8 mouse cellular contexts compared by ENCODE assay signal in genomic region chr5:112643533-112644272, GRCm38 (mm10).
DNase-seq lines count a peak whose midpoint lies in the region; ATAC-seq and TF ChIP-seq lines count a peak whose summit lies in the region.

No protein-coding gene starts in this region.

- TF ChIP-seq CTCF in E14TG2a.4 (conservative IDR thresholded peaks at IDR 0.05; ENCODE audit: low read length), result no peak
- no peak for TF ChIP-seq CTCF in brain, embryonic 14.5 days (IDR thresholded peaks at IDR 0.05; ENCODE audit: borderline replicate concordance, extremely low read depth, insufficient read depth, insufficient read length)

- H3K9me3 ChIP-seq in E14TG2a.4 (ENCODE audit: low read length), result no peaks in the 10 kb centered on the region
- H3K9me3 ChIP-seq in forebrain, embryonic 16.5 days (ENCODE audit: control insufficient read depth, low read length), result no peaks in the 10 kb centered on the region

- no peak for TF ChIP-seq POLR2A in brain, embryonic 14.5 days (IDR thresholded peaks at IDR 0.05; ENCODE audit: borderline replicate concordance, extremely low read depth, insufficient read depth, insufficient read length, poor library complexity, severe bottlenecking)

- DNase-seq in brain, embryonic 14.5 days (ENCODE audit: low read depth), result peak; percentile 90
- peak; percentile 51 for DNase-seq in lung, postnatal 10 days
- peak; percentile 13 to 23 for DNase-seq in right cerebral cortex, postnatal 36 days (ENCODE audit: low spot score in 2 of 2)
- DNase-seq in heart, adult 8-10 months (ENCODE audit: low spot score), result no peak
- no peak for DNase-seq in urinary bladder, postnatal 4 days (ENCODE audit: low spot score in 2 of 2)
- DNase-seq in urinary bladder, adult 18-20 months (ENCODE audit: low spot score in 2 of 2), result no peak

- peaks cover 55% of the 10 kb centered on the region for H3K4me1 ChIP-seq in E14TG2a.4 (replicated peaks; ENCODE audit: low read depth, low read length)
- peaks cover 12% of the 10 kb centered on the region for H3K4me1 ChIP-seq in forebrain, embryonic 16.5 days (replicated peaks; ENCODE audit: control insufficient read depth, insufficient read depth, low read length)

- no peak overlapping the region for H3K9ac ChIP-seq in forebrain, embryonic 16.5 days (replicated peaks; ENCODE audit: low read depth, low read length)

- peaks cover 16% of the 10 kb centered on the region; the same call in 1 of the 2 replicates for H3K27me3 ChIP-seq in E14TG2a.4 (ENCODE audit: insufficient read depth, low read length)
- H3K27me3 ChIP-seq in forebrain, embryonic 16.5 days (replicated peaks; ENCODE audit: control insufficient read depth, insufficient read depth, low read length), result no peaks in the 10 kb centered on the region

- peak overlapping the region; percentile 49 for H3K4me3 ChIP-seq in E14TG2a.4 (replicated peaks; ENCODE audit: low read length)
- no peak overlapping the region for H3K4me3 ChIP-seq in forebrain, embryonic 16.5 days (replicated peaks; ENCODE audit: low read length)

- 17% methylated on average over 20 of the region's 20 CpGs for WGBS in forebrain, embryonic 16.5 days

- H3K36me3 ChIP-seq in E14TG2a.4 (ENCODE audit: insufficient read depth, low read length), result no peaks in the 10 kb centered on the region
- no peaks in the 10 kb centered on the region for H3K36me3 ChIP-seq in forebrain, embryonic 16.5 days (ENCODE audit: control insufficient read depth, insufficient read depth)

- ATAC-seq in forebrain, embryonic 16.5 days, result peak; percentile 69

- H3K4me2 ChIP-seq in forebrain, embryonic 16.5 days (ENCODE audit: low read length), result peak overlapping the region; percentile 11; the same call in 1 of the 2 replicates

- H3K27ac ChIP-seq in forebrain, embryonic 16.5 days (ENCODE audit: low read length), result peak overlapping the region; percentile 36; the same call in 1 of the 2 replicates

Comparison
In these comparisons a context has a peak if more than half of its experiments do, and no peak if none do; other contexts are left out.
1. DNase-seq: peak in brain, embryonic 14.5 days (single experiment), lung, postnatal 10 days (single experiment) and right cerebral cortex, postnatal 36 days (2 of 2); none in heart, adult 8-10 months (single experiment), urinary bladder, postnatal 4 days (0 of 2) and urinary bladder, adult 18-20 months (0 of 2).